Mouse (Mus musculus) adrenal gland, adult 18-20 months (tissue): ENCODE measurements at regions not wholly inside any gene's neighbourhood (a gene's known extent, or its start where the extent isn't known, plus 50 kb on each side); places are given as distances from the start of the nearest gene placed in this dataset.

Source experiments
- DNase-seq, 2 experiments: peaks; one replicate each; pipeline ENCODE4 v3.0.0; 2021 to 2022; ENCODE audit warnings: low spot score in 2 of 2

GRCm38 (mm10) chr8:117899892-117900291 lies 98.1 kb upstream of the Mphosph6 start:
- DNase-seq, result no peak

- peak; percentile 25 to 29 for DNase-seq
Measured at GRCm38 (mm10) chr8:117898015-117898414, 96.3 kb upstream of the Mphosph6 start.

- DNase-seq, result no peak
Measured at GRCm38 (mm10) chr8:117894861-117895260, 93.1 kb upstream of the Mphosph6 start.

GRCm38 (mm10) chr8:117890211-117890610 lies 88.5 kb upstream of the Mphosph6 start:
- DNase-seq, result no peak

GRCm38 (mm10) chr8:117881414-117881973 lies 79.8 kb upstream of the Mphosph6 start:
- DNase-seq, result no peak

GRCm38 (mm10) chr8:117880279-117880975 lies 78.7 kb upstream of the Mphosph6 start:
- DNase-seq, result no peak

GRCm38 (mm10) chr8:117873611-117874010 lies 71.9 kb upstream of the Mphosph6 start:
- no peak for DNase-seq

GRCm38 (mm10) chr8:117867138-117867537 lies 65.4 kb upstream of the Mphosph6 start:
- DNase-seq, result no peak

- no peak for DNase-seq
Measured at GRCm38 (mm10) chr8:117865014-117865413, 63.3 kb upstream of the Mphosph6 start.

GRCm38 (mm10) chr8:117863837-117864236 lies 62.1 kb upstream of the Mphosph6 start:
- DNase-seq, result peak; percentile 45 to 59

- DNase-seq, result no peak
Measured at GRCm38 (mm10) chr8:117862318-117862717, 60.6 kb upstream of the Mphosph6 start.

GRCm38 (mm10) chr8:117859734-117860133 lies 58.0 kb upstream of the Mphosph6 start:
- no peak for DNase-seq

- DNase-seq, result no peak
Measured at GRCm38 (mm10) chr8:117859095-117859494, 57.4 kb upstream of the Mphosph6 start.

- DNase-seq, result no peak
Measured at GRCm38 (mm10) chr8:117856121-117856520, 54.4 kb upstream of the Mphosph6 start.

- DNase-seq, result no peak
Measured at GRCm38 (mm10) chr8:117854942-117855491, 53.3 kb upstream of the Mphosph6 start.

- no peak for DNase-seq
Measured at GRCm38 (mm10) chr8:117854301-117854700, 52.6 kb upstream of the Mphosph6 start.

- DNase-seq, result no peak
Measured at GRCm38 (mm10) chr8:117853408-117853807, 51.7 kb upstream of the Mphosph6 start.

- no peak for DNase-seq
Measured at GRCm38 (mm10) chr8:117852521-117852920, 50.8 kb upstream of the Mphosph6 start.
